Mouse (Mus musculus): ENCODE results near the gene Notch1. TPM values are rescaled to one million over a fixed set of nuclear protein-coding genes. Genes with fewer than 3 reads are reported as not detected.

The Notch1 gene
- polyA plus RNA-seq, 1 experiment from 2014 or later, result 29.9 TPM

DNA sequence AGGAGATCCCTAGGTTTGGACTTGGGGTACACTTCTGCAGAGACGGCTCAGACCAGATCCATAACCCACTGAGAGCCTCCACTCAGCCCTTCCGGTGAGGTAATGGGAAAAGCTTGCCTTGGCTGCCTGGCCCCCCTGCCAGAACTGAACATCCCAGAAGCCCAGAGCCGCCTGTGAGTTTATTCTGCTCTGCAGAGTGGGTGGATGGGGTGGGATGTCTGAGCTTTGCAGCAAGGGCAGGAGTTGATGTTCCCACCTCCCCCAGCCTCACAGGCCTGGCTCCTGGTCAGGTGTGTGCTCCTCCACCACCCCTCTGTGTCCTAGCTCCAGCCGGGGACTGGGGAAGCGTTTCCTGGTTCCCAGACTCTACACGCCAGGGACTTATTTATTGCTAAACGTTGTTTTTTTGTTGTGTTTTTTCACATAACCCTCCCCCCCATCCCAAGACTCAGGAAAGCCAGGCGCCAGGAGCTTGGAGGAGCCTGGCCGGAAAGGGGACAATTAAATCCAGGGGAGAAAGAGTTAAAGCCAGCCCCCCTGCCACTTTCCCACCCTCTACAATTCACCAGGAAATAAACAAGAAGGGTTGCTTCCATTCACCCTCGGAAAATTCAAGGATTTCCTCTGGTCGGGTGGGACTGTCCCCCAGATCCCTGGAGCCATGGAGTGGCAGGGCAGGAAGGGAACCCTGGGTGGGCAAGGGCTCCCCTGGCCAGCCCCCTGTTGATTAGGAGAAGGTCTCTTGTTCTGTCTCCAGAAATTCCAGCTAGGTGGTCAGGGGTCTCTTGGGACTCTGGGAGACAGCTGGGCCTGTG lies 10.2 kb upstream of the Notch1 start:
- H3K27ac ChIP-seq (replicated peaks; ENCODE audit: low read depth, low read length), result peak overlapping the region; percentile 77
- DNase-seq (ENCODE audit: low spot score) (no peak), ATAC-seq (ENCODE audit: low read depth) (peak; percentile 55; the same call in 1 of the 2 replicates)
- H3K4me3 ChIP-seq (ENCODE audit: low read depth, low read length), result no peak overlapping the region
- H3K4me1 ChIP-seq (ENCODE audit: control insufficient read depth, insufficient read depth, low read length), result peaks cover 23% of the 10 kb centered on the region
- H3K9ac ChIP-seq (ENCODE audit: low read depth, low read length), result peak overlapping the region; percentile 21; the same call in 1 of the 2 replicates
- H3K36me3 ChIP-seq (ENCODE audit: control insufficient read depth, insufficient read depth, low read length), result no peaks in the 10 kb centered on the region
- 41% methylated on average over 11 of the region's 11 CpGs for WGBS
- no peaks in the 10 kb centered on the region for H3K27me3 ChIP-seq (replicated peaks; ENCODE audit: control insufficient read depth, insufficient read depth, low read length)
- H3K4me2 ChIP-seq (ENCODE audit: low read depth, low read length), result no peak overlapping the region
- no peaks in the 10 kb centered on the region for H3K9me3 ChIP-seq (ENCODE audit: control insufficient read depth, low read length)

DNA sequence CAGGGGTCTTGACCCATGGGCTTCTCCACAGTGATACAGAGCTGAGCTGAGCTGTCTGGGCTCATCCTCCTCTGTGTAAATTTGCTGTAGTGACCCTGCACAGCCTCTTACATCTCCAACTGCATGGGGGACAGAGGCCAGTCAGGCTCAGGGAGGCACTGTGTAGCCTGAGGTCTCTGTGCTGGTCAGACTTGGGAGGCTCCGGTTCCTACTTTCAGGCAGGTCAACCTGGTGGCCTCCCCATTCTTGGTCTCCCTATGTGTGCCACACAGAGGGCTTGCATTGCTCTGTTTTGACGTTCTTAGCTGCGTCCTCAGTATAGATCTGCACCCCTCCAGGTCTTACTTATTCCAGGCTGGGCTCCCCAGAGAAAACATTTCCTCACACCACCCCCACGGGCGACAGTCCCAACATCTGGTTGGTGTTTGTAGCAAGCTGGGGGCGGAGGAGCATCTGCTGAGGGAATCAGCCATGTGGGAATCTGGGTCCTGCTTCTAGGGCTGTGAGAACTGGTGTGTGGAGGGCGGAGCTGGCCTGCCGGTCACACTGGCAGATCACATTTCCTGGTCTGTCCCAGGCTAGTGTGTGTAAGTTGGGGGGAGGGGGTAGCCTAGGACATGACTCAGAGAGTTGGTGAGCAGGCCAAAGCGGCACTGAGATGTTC lies 9.0 kb upstream of the Notch1 start:
- ATAC-seq (ENCODE audit: low read depth), result peak; percentile 90

DNA sequence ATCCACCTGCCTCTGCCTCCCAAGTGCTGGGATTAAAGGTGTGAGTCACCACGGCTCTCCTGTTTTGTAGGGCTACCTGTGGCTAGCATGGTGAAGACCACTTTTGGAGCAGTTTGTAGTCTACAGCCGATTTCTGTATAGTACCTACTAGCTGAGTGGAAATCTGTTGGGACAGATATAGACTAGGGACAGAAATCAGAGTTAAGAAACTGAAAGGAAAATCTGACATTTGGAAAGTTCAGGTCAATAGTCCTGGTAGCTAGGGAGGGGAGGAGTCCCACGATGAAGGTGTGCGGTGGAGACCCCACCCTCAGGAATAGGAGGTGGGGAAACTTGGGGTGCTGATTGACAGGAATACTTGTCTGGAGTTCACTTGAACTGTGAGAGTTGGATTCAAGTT lies 5.9 kb upstream of the Notch1 start:
- ATAC-seq (ENCODE audit: low read depth) (no peak), DNase-seq (ENCODE audit: low spot score) (no peak)
- H3K27ac ChIP-seq (replicated peaks; ENCODE audit: low read depth, low read length), result no peak overlapping the region
- no peak overlapping the region for H3K9ac ChIP-seq (ENCODE audit: low read depth, low read length)
- H3K4me3 ChIP-seq (ENCODE audit: low read depth, low read length), result no peak overlapping the region
- no peaks in the 10 kb centered on the region for H3K36me3 ChIP-seq (ENCODE audit: control insufficient read depth, insufficient read depth, low read length)
- peaks cover 4% of the 10 kb centered on the region; the same call in 1 of the 2 replicates for H3K9me3 ChIP-seq (ENCODE audit: control insufficient read depth, low read length)
- WGBS, result 88% methylated on average over 4 of the region's 4 CpGs
- peaks cover 23% of the 10 kb centered on the region for H3K4me1 ChIP-seq (ENCODE audit: control insufficient read depth, insufficient read depth, low read length)
- H3K4me2 ChIP-seq (ENCODE audit: low read depth, low read length), result no peak overlapping the region
- H3K27me3 ChIP-seq (replicated peaks; ENCODE audit: control insufficient read depth, insufficient read depth, low read length), result no peaks in the 10 kb centered on the region

More for the DNA sequence above, 9.0 kb upstream of the Notch1 start:
- Histone ChIP-seq H3K4me1 (ENCODE audit: control insufficient read depth, insufficient read depth, low read length) (peaks cover 23% of the 10 kb centered on the region), H3K9me3 (ENCODE audit: control insufficient read depth, low read length) (peaks cover 4% of the 10 kb centered on the region; the same call in 1 of the 2 replicates), H3K9ac (ENCODE audit: low read depth, low read length) (no peak overlapping the region; the same call in 1 of the 2 replicates), H3K36me3 (ENCODE audit: control insufficient read depth, insufficient read depth, low read length) (no peaks in the 10 kb centered on the region), H3K27me3 (replicated peaks; ENCODE audit: control insufficient read depth, insufficient read depth, low read length) (no peaks in the 10 kb centered on the region), H3K4me2 (ENCODE audit: low read depth, low read length) (peak overlapping the region; percentile 26), H3K4me3 (ENCODE audit: low read depth, low read length) (no peak overlapping the region), H3K27ac (replicated peaks; ENCODE audit: low read depth, low read length) (peak overlapping the region; percentile 77)
- DNase-seq (ENCODE audit: low spot score), result peak; percentile 93
- 13% methylated on average over 9 of the region's 9 CpGs for WGBS

DNA sequence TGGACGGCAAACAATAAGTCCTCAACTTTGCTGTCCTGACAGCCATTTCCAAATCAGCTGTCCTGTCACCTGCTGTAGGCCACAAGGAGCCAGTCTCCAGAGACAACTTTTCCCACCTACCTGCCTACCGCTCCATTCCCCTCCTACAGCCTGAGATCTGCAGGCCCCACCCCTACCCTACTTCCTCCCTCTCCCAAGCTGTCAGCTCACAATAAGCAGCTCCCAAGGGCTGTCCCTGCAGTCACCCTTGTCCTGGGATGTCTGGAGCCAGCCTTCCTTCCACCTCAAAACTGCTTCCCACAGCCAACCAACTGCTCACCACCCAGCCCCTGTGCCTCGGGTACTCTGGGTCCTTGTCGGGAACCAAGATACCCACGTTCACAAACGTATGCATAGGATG lies 3.3 kb upstream of the Notch1 start:
- no peak overlapping the region for H3K27ac ChIP-seq (replicated peaks; ENCODE audit: low read depth, low read length)
- DNase-seq (ENCODE audit: low spot score) (no peak), ATAC-seq (ENCODE audit: low read depth) (no peak)

DNA sequence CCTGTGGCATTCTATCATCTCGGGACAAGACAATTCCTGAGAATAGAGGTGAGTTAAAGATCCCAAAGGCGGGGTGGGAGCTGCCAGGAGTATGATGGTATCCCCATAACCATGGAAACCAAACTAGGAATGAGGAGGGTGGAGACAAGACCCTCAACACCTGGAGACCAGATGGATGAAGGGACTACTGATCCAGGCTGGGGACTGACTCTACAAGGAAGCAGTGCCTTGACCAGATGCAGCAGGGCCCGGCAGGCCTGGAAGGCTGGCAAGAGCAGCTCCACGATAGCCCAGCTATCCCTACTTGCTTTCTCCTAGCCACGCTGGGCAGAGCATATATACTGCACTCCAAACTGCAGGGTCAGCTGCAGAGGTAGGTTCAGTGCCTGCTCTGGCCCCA lies 524 bp upstream of the Notch1 start:
- Histone ChIP-seq H3K4me2 (ENCODE audit: low read depth, low read length) (peak overlapping the region; percentile 25; the same call in 1 of the 2 replicates), H3K4me3 (ENCODE audit: low read depth, low read length) (no peak overlapping the region), H3K27me3 (replicated peaks; ENCODE audit: control insufficient read depth, insufficient read depth, low read length) (no peaks in the 10 kb centered on the region), H3K27ac (replicated peaks; ENCODE audit: low read depth, low read length) (peak overlapping the region; percentile 59), H3K9ac (ENCODE audit: low read depth, low read length) (no peak overlapping the region), H3K36me3 (ENCODE audit: control insufficient read depth, insufficient read depth, low read length) (no peaks in the 10 kb centered on the region), H3K4me1 (ENCODE audit: control insufficient read depth, insufficient read depth, low read length) (peaks cover 17% of the 10 kb centered on the region), H3K9me3 (ENCODE audit: control insufficient read depth, low read length) (peaks cover 4% of the 10 kb centered on the region; the same call in 1 of the 2 replicates)
- 58% methylated on average over 5 of the region's 5 CpGs for WGBS
- no peak for DNase-seq (ENCODE audit: low spot score)
- no peak for ATAC-seq (ENCODE audit: low read depth)

More for the DNA sequence above, 3.3 kb upstream of the Notch1 start:
- Histone ChIP-seq H3K4me2 (ENCODE audit: low read depth, low read length) (no peak overlapping the region), H3K4me3 (ENCODE audit: low read depth, low read length) (no peak overlapping the region), H3K9ac (ENCODE audit: low read depth, low read length) (no peak overlapping the region), H3K36me3 (ENCODE audit: control insufficient read depth, insufficient read depth, low read length) (no peaks in the 10 kb centered on the region), H3K9me3 (ENCODE audit: control insufficient read depth, low read length) (peaks cover 4% of the 10 kb centered on the region; the same call in 1 of the 2 replicates), H3K4me1 (ENCODE audit: control insufficient read depth, insufficient read depth, low read length) (peaks cover 19% of the 10 kb centered on the region), H3K27me3 (replicated peaks; ENCODE audit: control insufficient read depth, insufficient read depth, low read length) (no peaks in the 10 kb centered on the region)
- 86% methylated on average over 6 of the region's 6 CpGs for whole genome bisulfite sequencing

DNA sequence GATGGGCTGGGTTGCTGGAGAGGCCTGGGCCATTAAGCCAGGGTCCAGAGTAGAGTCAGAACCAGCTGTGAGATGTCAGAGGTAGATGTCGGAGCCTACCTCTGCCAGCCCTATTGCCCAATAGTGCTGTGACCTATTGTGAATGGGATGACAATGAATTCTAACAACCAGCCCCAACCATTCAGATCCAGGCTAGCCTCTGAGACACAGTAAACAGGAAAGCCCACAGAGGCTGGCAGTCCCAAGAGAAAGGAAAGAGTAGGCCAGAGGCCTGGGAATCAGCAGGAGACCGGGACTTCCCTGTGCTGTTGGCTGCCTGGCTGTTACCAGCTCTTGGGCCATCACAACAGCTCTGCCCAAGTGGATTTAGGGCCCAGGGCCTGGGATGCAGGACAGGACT lies 1.1 kb downstream of the Notch1 start:
- peaks cover 17% of the 10 kb centered on the region for H3K4me1 ChIP-seq (ENCODE audit: control insufficient read depth, insufficient read depth, low read length)
- no peak overlapping the region for H3K4me3 ChIP-seq (ENCODE audit: low read depth, low read length)
- no peak for ATAC-seq (ENCODE audit: low read depth)
- H3K4me2 ChIP-seq (ENCODE audit: low read depth, low read length), result no peak overlapping the region
- H3K9ac ChIP-seq (ENCODE audit: low read depth, low read length), result no peak overlapping the region
- 92% methylated on average over 2 of the region's 2 CpGs for WGBS
- no peaks in the 10 kb centered on the region for H3K36me3 ChIP-seq (ENCODE audit: control insufficient read depth, insufficient read depth, low read length)
- no peaks in the 10 kb centered on the region for H3K9me3 ChIP-seq (ENCODE audit: control insufficient read depth, low read length)
- no peaks in the 10 kb centered on the region for H3K27me3 ChIP-seq (replicated peaks; ENCODE audit: control insufficient read depth, insufficient read depth, low read length)
- no peak for DNase-seq (ENCODE audit: low spot score)
- peak overlapping the region; percentile 59; the same call in 1 of the 2 replicates for H3K27ac ChIP-seq (replicated peaks; ENCODE audit: low read depth, low read length)

DNA sequence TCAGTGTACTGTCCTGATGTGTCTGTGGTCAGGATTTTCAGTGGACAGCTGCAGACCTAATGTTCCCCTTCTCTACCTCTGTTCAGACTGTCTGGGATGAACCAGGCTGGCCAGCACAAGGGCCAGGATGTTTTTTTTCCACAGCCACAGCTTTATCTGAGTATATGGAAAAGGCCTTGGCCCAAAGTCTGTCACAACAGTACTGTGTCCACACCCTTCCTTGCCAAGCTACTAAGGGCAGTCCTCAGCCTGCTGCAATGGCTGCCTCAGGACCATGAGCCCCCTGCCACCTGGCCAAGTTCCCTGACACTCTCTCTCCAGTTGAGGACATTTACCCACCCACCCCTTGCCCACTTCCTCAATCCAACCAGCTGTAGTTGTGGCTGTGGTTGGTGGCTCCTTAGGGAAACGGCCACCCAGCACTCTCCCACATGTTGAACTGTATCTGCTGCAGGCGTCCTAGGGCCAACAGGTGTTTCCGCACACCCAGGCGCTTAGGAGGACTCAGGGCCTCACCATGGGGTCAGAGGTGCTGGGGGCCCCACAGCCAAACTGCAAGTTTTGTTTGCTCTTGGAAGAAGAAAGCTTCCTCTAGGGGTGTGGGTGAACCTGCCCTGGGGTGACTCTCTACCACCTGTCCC lies 3.2 kb downstream of the Notch1 start:
- 74% methylated on average over 4 of the region's 4 CpGs for WGBS
- H3K4me1 ChIP-seq (ENCODE audit: control insufficient read depth, insufficient read depth, low read length), result peaks cover 30% of the 10 kb centered on the region
- ATAC-seq (ENCODE audit: low read depth) (no peak), DNase-seq (ENCODE audit: low spot score) (no peak)
- no peaks in the 10 kb centered on the region for H3K36me3 ChIP-seq (ENCODE audit: control insufficient read depth, insufficient read depth, low read length)
- H3K4me3 ChIP-seq (ENCODE audit: low read depth, low read length), result no peak overlapping the region
- no peak overlapping the region for H3K27ac ChIP-seq (replicated peaks; ENCODE audit: low read depth, low read length)
- no peak overlapping the region for H3K4me2 ChIP-seq (ENCODE audit: low read depth, low read length)
- H3K9ac ChIP-seq (ENCODE audit: low read depth, low read length), result no peak overlapping the region
- H3K27me3 ChIP-seq (replicated peaks; ENCODE audit: control insufficient read depth, insufficient read depth, low read length), result no peaks in the 10 kb centered on the region
- no peaks in the 10 kb centered on the region for H3K9me3 ChIP-seq (ENCODE audit: control insufficient read depth, low read length)

DNA sequence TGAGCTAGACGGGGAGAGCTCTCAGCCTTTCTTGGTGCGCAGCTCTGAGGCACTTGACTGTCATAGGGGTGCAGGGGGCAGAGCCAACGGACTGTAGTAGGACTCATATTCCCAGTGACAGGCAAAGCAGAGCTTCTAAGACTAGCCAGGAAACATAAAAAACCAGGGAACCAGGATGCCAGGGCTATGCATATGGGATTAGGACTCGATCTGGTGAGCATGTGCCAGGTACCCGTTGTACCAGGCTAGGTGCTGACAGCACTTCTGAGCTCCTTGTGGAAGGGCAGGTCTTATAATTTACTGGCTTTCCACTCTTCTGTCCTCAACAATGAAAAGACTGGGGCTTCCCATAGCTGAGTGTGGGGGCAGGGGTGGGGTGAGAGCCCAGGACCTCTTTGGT lies 7.8 kb downstream of the Notch1 start:
- H3K27ac ChIP-seq (replicated peaks; ENCODE audit: low read depth, low read length), result peak overlapping the region; percentile 94
- no peaks in the 10 kb centered on the region for H3K27me3 ChIP-seq (replicated peaks; ENCODE audit: control insufficient read depth, insufficient read depth, low read length)
- no peaks in the 10 kb centered on the region for H3K36me3 ChIP-seq (ENCODE audit: control insufficient read depth, insufficient read depth, low read length)
- H3K9ac ChIP-seq (ENCODE audit: low read depth, low read length), result peak overlapping the region; percentile 14; the same call in 1 of the 2 replicates
- H3K4me3 ChIP-seq (ENCODE audit: low read depth, low read length), result no peak overlapping the region
- H3K4me1 ChIP-seq (ENCODE audit: control insufficient read depth, insufficient read depth, low read length), result peaks cover 39% of the 10 kb centered on the region
- 41% methylated on average over 5 of the region's 5 CpGs for WGBS
- no peaks in the 10 kb centered on the region for H3K9me3 ChIP-seq (ENCODE audit: control insufficient read depth, low read length)
- peak overlapping the region; percentile 38 for H3K4me2 ChIP-seq (ENCODE audit: low read depth, low read length)
- no peak for ATAC-seq (ENCODE audit: low read depth)
- DNase-seq (ENCODE audit: low spot score), result no peak
